Mouse (Mus musculus): ENCODE results near the gene Il22ra1. TPM values are rescaled to one million over a fixed set of nuclear protein-coding genes. Genes with fewer than 3 reads are reported as not detected.
A peak's percentile ranks its signal among the peaks of the same experiment; 100 is the strongest.

The Il22ra1 gene
- polyA plus RNA-seq, 1 experiment = 0.40 TPM

DNA sequence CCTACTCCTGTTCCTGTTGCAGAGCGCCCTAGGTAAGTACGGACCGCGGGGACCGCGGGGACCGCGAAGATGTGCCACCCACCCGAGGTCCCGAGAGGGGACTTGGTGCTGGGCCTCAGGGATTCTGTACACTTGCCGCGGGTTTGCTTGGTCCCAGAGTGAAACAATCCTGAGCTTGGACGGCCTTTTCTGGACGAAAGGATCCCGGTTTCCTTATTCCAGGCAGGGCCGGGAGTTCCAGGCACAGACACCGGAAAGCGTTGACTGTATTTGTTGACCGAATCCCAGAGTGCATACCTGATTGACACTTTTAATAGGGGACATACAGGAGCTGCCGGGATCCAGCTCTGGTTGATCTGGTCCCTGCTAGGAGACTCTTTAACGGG, 41.4 kb upstream of the Il22ra1 start:
- TF ChIP-seq CTCF (IDR thresholded peaks at IDR 0.05; ENCODE audit: borderline replicate concordance, control insufficient read depth, extremely low read depth, insufficient read depth, low read length, poor library complexity) (no peak), POLR2A (IDR thresholded peaks at IDR 0.05; ENCODE audit: control insufficient read depth, extremely low read depth, insufficient read depth, low read length, poor library complexity) (no peak)
- Histone ChIP-seq H3K27me3 (ENCODE audit: control insufficient read depth, insufficient read depth, low read length) (peaks cover 28% of the 10 kb centered on the region), H3K4me3 (ENCODE audit: control insufficient read depth, insufficient read depth, low read length) (peak overlapping the region; percentile 25), H3K4me1 (replicated peaks; ENCODE audit: control insufficient read depth, insufficient read depth, low read length) (peaks cover 5% of the 10 kb centered on the region; the same call in 1 of the 2 replicates), H3K27ac (ENCODE audit: control insufficient read depth, insufficient read depth, low read length) (no peak overlapping the region), H3K36me3 (ENCODE audit: control insufficient read depth, insufficient read depth, low read length) (no peaks in the 10 kb centered on the region)
- no peak for DNase-seq
- WGBS = 4% methylated on average over 21 of the region's 21 CpGs

DNA sequence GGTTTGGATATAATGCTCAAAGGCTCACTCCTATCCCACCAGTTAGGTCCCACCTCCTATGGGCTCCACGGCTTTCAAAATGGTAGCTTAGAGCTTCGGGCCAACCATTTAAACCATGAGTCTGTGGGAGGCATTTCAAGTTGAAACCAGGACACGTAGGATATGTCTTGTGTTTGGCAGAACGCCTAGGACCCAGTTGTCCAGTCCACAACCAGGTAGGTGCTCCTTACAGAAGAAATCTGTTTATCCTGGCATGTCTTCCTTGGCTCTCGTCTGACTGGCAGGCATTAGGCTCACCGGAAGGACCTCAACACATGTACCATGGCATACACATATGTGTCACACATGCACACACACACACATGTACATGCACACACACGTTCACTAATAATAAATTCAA, 38.2 kb upstream of the Il22ra1 start:
- H3K4me1 ChIP-seq (replicated peaks; ENCODE audit: control insufficient read depth, insufficient read depth, low read length) = peaks cover 5% of the 10 kb centered on the region; the same call in 1 of the 2 replicates
- peaks cover 23% of the 10 kb centered on the region for H3K27me3 ChIP-seq (ENCODE audit: control insufficient read depth, insufficient read depth, low read length)
- WGBS = 94% methylated on average over 7 of the region's 7 CpGs
- no peak overlapping the region for H3K4me3 ChIP-seq (ENCODE audit: control insufficient read depth, insufficient read depth, low read length)
- H3K27ac ChIP-seq (ENCODE audit: control insufficient read depth, insufficient read depth, low read length) = no peak overlapping the region
- TF ChIP-seq CTCF (IDR thresholded peaks at IDR 0.05; ENCODE audit: borderline replicate concordance, control insufficient read depth, extremely low read depth, insufficient read depth, low read length, poor library complexity) = no peak
- no peak for TF ChIP-seq POLR2A (IDR thresholded peaks at IDR 0.05; ENCODE audit: control insufficient read depth, extremely low read depth, insufficient read depth, low read length, poor library complexity)
- no peaks in the 10 kb centered on the region for H3K36me3 ChIP-seq (ENCODE audit: control insufficient read depth, insufficient read depth, low read length)
- no peak for DNase-seq

DNA sequence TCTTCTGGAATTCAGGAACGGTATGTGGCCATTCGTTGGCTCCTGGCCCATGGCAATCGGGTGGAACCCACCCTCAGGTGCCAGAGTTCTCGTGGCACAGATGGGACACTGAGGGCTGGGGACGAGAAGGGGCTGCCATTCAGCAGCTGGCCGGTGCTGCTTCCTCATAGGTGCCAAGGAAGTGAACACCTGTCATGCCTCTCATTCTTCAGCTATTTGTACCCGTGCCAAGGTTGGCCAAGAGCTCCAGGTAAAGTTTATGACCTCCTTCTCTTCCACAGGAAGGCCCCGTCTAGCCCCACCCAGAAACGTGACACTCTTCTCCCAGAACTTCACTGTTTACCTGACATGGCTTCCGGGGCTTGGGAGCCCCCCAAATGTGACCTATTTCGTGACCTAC, 37.7 kb upstream of the Il22ra1 start:
- no peak for TF ChIP-seq CTCF (IDR thresholded peaks at IDR 0.05; ENCODE audit: borderline replicate concordance, control insufficient read depth, extremely low read depth, insufficient read depth, low read length, poor library complexity)
- no peak for TF ChIP-seq POLR2A (IDR thresholded peaks at IDR 0.05; ENCODE audit: control insufficient read depth, extremely low read depth, insufficient read depth, low read length, poor library complexity)
- no peak overlapping the region for H3K4me3 ChIP-seq (ENCODE audit: control insufficient read depth, insufficient read depth, low read length)
- H3K27me3 ChIP-seq (ENCODE audit: control insufficient read depth, insufficient read depth, low read length) = peaks cover 21% of the 10 kb centered on the region
- WGBS = 79% methylated on average over 11 of the region's 11 CpGs
- H3K36me3 ChIP-seq (ENCODE audit: control insufficient read depth, insufficient read depth, low read length) = no peaks in the 10 kb centered on the region
- DNase-seq = no peak
- no peak overlapping the region for H3K27ac ChIP-seq (ENCODE audit: control insufficient read depth, insufficient read depth, low read length)
- H3K4me1 ChIP-seq (replicated peaks; ENCODE audit: control insufficient read depth, insufficient read depth, low read length) = peaks cover 5% of the 10 kb centered on the region; the same call in 1 of the 2 replicates

DNA sequence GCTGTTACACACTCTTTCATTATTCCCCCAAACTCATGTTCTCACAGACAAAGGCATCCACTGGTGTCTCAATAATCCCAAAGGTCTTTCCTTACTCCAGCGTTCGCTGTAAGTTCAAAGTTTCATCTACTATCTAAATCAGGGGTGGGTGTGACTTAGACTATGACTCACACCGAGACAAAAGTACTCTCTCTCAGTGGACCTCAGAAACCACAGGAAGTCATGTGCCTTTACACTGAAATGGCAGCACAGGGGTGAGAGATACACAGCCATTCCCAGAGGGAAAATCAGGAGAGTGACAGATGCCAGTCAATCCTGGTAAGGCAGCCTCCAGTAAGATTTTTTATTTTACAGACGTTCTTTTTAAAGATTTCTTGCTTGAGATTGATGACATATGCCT, 35.1 kb upstream of the Il22ra1 start:
- Histone ChIP-seq H3K27me3 (ENCODE audit: control insufficient read depth, insufficient read depth, low read length) (0 out of 2 replicates have a peak, but pooled peaks cover 2% of the 10 kb centered on the region), H3K27ac (ENCODE audit: control insufficient read depth, insufficient read depth, low read length) (no peak overlapping the region), H3K36me3 (ENCODE audit: control insufficient read depth, insufficient read depth, low read length) (no peaks in the 10 kb centered on the region), H3K4me3 (ENCODE audit: control insufficient read depth, insufficient read depth, low read length) (no peak overlapping the region), H3K4me1 (replicated peaks; ENCODE audit: control insufficient read depth, insufficient read depth, low read length) (no peaks in the 10 kb centered on the region)
- no peak for TF ChIP-seq POLR2A (IDR thresholded peaks at IDR 0.05; ENCODE audit: control insufficient read depth, extremely low read depth, insufficient read depth, low read length, poor library complexity)
- no peak for TF ChIP-seq CTCF (IDR thresholded peaks at IDR 0.05; ENCODE audit: borderline replicate concordance, control insufficient read depth, extremely low read depth, insufficient read depth, low read length, poor library complexity)
- DNase-seq = no peak
- 37% methylated on average over 4 of the region's 4 CpGs for WGBS

DNA sequence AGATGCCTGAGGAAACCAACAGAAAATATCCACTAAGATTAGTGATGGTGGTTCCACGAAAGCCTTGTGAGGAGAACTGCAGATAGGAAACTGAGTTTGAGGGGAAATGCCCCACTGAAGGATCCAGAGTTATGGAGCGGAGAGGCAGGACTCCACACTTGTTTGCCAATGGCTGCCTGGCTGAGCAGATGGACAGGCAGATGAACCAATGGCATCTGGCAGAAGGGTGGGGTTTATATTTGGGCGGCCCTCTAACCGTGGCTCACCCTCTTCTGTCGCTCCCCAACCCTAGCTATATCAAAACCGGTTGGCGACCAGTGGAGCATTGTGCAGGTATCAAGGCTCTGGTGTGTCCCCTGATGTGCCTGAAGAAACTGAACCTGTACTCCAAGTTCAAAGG, 29.5 kb upstream of the Il22ra1 start:
- DNase-seq = no peak
- WGBS = 85% methylated on average over 7 of the region's 7 CpGs
- Histone ChIP-seq H3K4me3 (ENCODE audit: control insufficient read depth, insufficient read depth, low read length) (no peak overlapping the region), H3K36me3 (ENCODE audit: control insufficient read depth, insufficient read depth, low read length) (no peaks in the 10 kb centered on the region), H3K4me1 (replicated peaks; ENCODE audit: control insufficient read depth, insufficient read depth, low read length) (0 out of 2 replicates have a peak, but pooled peaks cover 4% of the 10 kb centered on the region), H3K27ac (ENCODE audit: control insufficient read depth, insufficient read depth, low read length) (no peak overlapping the region), H3K27me3 (ENCODE audit: control insufficient read depth, insufficient read depth, low read length) (no peaks in the 10 kb centered on the region)
- TF ChIP-seq POLR2A (IDR thresholded peaks at IDR 0.05; ENCODE audit: control insufficient read depth, extremely low read depth, insufficient read depth, low read length, poor library complexity) (no peak), CTCF (IDR thresholded peaks at IDR 0.05; ENCODE audit: borderline replicate concordance, control insufficient read depth, extremely low read depth, insufficient read depth, low read length, poor library complexity) (no peak)

GRCm38 (mm10) chr4:135703497-135703896, 24.5 kb upstream of the Il22ra1 start:
- no peaks in the 10 kb centered on the region for H3K27me3 ChIP-seq (ENCODE audit: control insufficient read depth, insufficient read depth, low read length)
- TF ChIP-seq CTCF (IDR thresholded peaks at IDR 0.05; ENCODE audit: borderline replicate concordance, control insufficient read depth, extremely low read depth, insufficient read depth, low read length, poor library complexity) = no peak
- TF ChIP-seq POLR2A (IDR thresholded peaks at IDR 0.05; ENCODE audit: control insufficient read depth, extremely low read depth, insufficient read depth, low read length, poor library complexity) = no peak
- WGBS = 75% methylated on average over 13 of the region's 13 CpGs
- no peak for DNase-seq
- no peaks in the 10 kb centered on the region for H3K36me3 ChIP-seq (ENCODE audit: control insufficient read depth, insufficient read depth, low read length)
- no peak overlapping the region for H3K4me3 ChIP-seq (ENCODE audit: control insufficient read depth, insufficient read depth, low read length)
- H3K27ac ChIP-seq (ENCODE audit: control insufficient read depth, insufficient read depth, low read length) = no peak overlapping the region
- 0 out of 2 replicates have a peak, but pooled peaks cover 4% of the 10 kb centered on the region for H3K4me1 ChIP-seq (replicated peaks; ENCODE audit: control insufficient read depth, insufficient read depth, low read length)

DNA sequence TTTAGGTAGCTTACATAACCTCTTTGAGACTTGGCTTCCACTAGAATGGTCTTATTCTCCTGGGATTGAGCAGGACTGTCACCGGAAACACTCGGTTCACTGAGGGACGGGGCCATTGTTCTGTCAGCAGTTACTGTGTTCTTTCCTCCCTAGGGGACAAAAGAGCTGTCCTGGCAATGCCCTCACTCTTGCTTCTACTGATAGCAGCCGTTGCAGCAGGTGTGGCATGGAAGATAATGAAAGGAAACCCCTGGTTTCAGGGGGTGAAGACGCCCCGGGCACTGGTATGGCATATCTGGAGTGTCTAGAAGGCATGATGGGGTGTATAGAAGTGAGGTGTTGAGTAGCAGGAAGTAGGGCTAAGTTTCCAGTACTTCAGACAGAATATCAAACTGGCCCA, 24.0 kb upstream of the Il22ra1 start:
- TF ChIP-seq POLR2A (IDR thresholded peaks at IDR 0.05; ENCODE audit: control insufficient read depth, extremely low read depth, insufficient read depth, low read length, poor library complexity) = no peak
- no peak for TF ChIP-seq CTCF (IDR thresholded peaks at IDR 0.05; ENCODE audit: borderline replicate concordance, control insufficient read depth, extremely low read depth, insufficient read depth, low read length, poor library complexity)
- H3K27ac ChIP-seq (ENCODE audit: control insufficient read depth, insufficient read depth, low read length) = no peak overlapping the region
- DNase-seq = no peak

More for the DNA sequence above, 24.0 kb upstream of the Il22ra1 start:
- 24% methylated on average over 6 of the region's 6 CpGs for WGBS
- Histone ChIP-seq H3K27me3 (ENCODE audit: control insufficient read depth, insufficient read depth, low read length) (no peaks in the 10 kb centered on the region), H3K4me3 (ENCODE audit: control insufficient read depth, insufficient read depth, low read length) (no peak overlapping the region), H3K36me3 (ENCODE audit: control insufficient read depth, insufficient read depth, low read length) (no peaks in the 10 kb centered on the region), H3K4me1 (replicated peaks; ENCODE audit: control insufficient read depth, insufficient read depth, low read length) (0 out of 2 replicates have a peak, but pooled peaks cover 4% of the 10 kb centered on the region)
